In the genomic region with DNA sequence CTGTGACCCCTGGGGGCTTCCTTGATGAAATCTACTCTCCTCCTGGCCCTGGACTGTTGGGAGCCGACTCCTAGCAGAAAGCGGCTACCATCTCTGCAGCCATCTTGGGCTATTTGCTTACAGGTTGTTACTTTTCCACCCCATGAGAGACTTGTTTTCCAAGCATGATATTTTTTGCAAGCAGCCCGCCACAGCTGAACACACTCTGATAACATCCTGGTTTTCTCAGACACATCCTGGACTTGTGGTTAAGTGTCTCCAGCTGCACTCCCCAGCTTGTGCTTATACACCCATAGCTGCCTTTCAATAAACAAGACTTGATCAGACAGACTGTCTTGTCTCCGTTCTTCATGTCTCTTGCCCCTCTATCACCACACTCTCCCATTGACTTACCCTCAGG, we compare ENCODE assay signal across 19 mouse cellular contexts. TPM values are rescaled to one million over a fixed set of nuclear protein-coding genes. Genes with fewer than 3 reads are reported as not detected.
A peak's percentile ranks its signal among the peaks of the same experiment; 100 is the strongest.
DNase-seq lines count a peak whose midpoint lies in the region; ATAC-seq and TF ChIP-seq lines count a peak whose summit lies in the region.
"Had no signal": no experiment of that assay in that cellular context is flagged by ENCODE, and none has a peak within 500 bp of the region (broad histone marks: within the 10 kb centered on the region; RNA-seq: fewer than 3 reads in every experiment).

No protein-coding gene starts in this region.

- H3K79me2 ChIP-seq in MEL (ENCODE audit: control insufficient read depth, insufficient read depth, low read length, poor library complexity) = no peaks in the 10 kb centered on the region

- no peak overlapping the region for H3K27ac ChIP-seq in liver, embryonic 11.5 days (ENCODE audit: low read depth, low read length)
- no peak overlapping the region for H3K27ac ChIP-seq in liver, embryonic 12.5 days
- H3K27ac ChIP-seq in MEL (ENCODE audit: control insufficient read depth, low read depth, low read length) = no peak overlapping the region
- no peak overlapping the region for H3K27ac ChIP-seq in heart, embryonic 12.5 days (ENCODE audit: poor library complexity, severe bottlenecking)
- H3K27ac ChIP-seq: forebrain, embryonic 10.5 days; forebrain, embryonic 13.5 days; gastrocnemius, adult 2 months; hindbrain, embryonic 12.5 days had no signal

- H3K9ac ChIP-seq in liver, embryonic 11.5 days (ENCODE audit: low read depth, low read length) = no peak overlapping the region
- no peak overlapping the region for H3K9ac ChIP-seq in liver, embryonic 12.5 days
- H3K9ac ChIP-seq in MEL (ENCODE audit: control insufficient read depth, low read depth, low read length, poor library complexity, severe bottlenecking) = no peak overlapping the region
- no peak overlapping the region for H3K9ac ChIP-seq in heart, embryonic 12.5 days
- H3K9ac ChIP-seq: forebrain, embryonic 13.5 days; hindbrain, embryonic 12.5 days had no signal

- no peak for TF ChIP-seq POLR2A in MEL (IDR thresholded peaks at IDR 0.05; ENCODE audit: control insufficient read depth in 1 of 2, insufficient read depth in 1 of 2, low read depth in 1 of 2, low read length in 2 of 2, poor library complexity in 1 of 2)

- H3K4me2 ChIP-seq in liver, embryonic 11.5 days = no peak overlapping the region
- H3K4me2 ChIP-seq in liver, embryonic 12.5 days = no peak overlapping the region
- no peak overlapping the region for H3K4me2 ChIP-seq in heart, embryonic 12.5 days
- H3K4me2 ChIP-seq: forebrain, embryonic 13.5 days; hindbrain, embryonic 12.5 days had no signal

- H3K9me3 ChIP-seq in liver, embryonic 11.5 days (ENCODE audit: control insufficient read depth, low read length) = no peaks in the 10 kb centered on the region
- H3K9me3 ChIP-seq in liver, embryonic 12.5 days (replicated peaks) = no peaks in the 10 kb centered on the region
- no peaks in the 10 kb centered on the region for H3K9me3 ChIP-seq in MEL (replicated peaks; ENCODE audit: insufficient read depth, low read length)
- H3K9me3 ChIP-seq in heart, embryonic 12.5 days (replicated peaks) = no peaks in the 10 kb centered on the region
- H3K9me3 ChIP-seq: forebrain, embryonic 10.5 days; forebrain, embryonic 13.5 days; hindbrain, embryonic 12.5 days had no signal

- H3K4me1 ChIP-seq in liver, embryonic 11.5 days (replicated peaks; ENCODE audit: control insufficient read depth, insufficient read depth, low read length) = peaks cover 5% of the 10 kb centered on the region; the same call in 1 of the 2 replicates
- peaks cover 21% of the 10 kb centered on the region for H3K4me1 ChIP-seq in liver, embryonic 12.5 days
- peaks cover 10 to 12% of the 10 kb centered on the region in 2 experiments for H3K4me1 ChIP-seq in MEL (ENCODE audit: control insufficient read depth in 1 of 2, insufficient read depth in 2 of 2, low read length in 2 of 2)
- H3K4me1 ChIP-seq in heart, embryonic 12.5 days (replicated peaks) = 0 out of 2 replicates have a peak, but pooled peaks cover 3% of the 10 kb centered on the region
- H3K4me1 ChIP-seq: forebrain, embryonic 10.5 days; forebrain, embryonic 13.5 days; hindbrain, embryonic 12.5 days had no signal

- H3K4me3 ChIP-seq in liver, embryonic 11.5 days (ENCODE audit: low read depth, low read length) = no peak overlapping the region
- H3K4me3 ChIP-seq in liver, embryonic 12.5 days = no peak overlapping the region
- no peak overlapping the region for H3K4me3 ChIP-seq in MEL (ENCODE audit: control insufficient read depth in 1 of 2, insufficient read depth in 1 of 2, low read depth in 2 of 2, low read length in 2 of 2)
- H3K4me3 ChIP-seq in heart, embryonic 12.5 days = no peak overlapping the region
- H3K4me3 ChIP-seq: forebrain, embryonic 10.5 days; forebrain, embryonic 13.5 days; gastrocnemius, adult 2 months; hindbrain, embryonic 12.5 days had no signal

- TF ChIP-seq CTCF in MEL (IDR thresholded peaks at IDR 0.05 in 2 of 3, conservative IDR thresholded peaks at IDR 0.05 in 1 of 3; ENCODE audit: control insufficient read depth in 1 of 3, insufficient read depth in 1 of 3, low read depth in 2 of 3, low read length in 3 of 3, poor library complexity in 1 of 3, severe bottlenecking in 1 of 3) = no peak

- WGBS in liver, embryonic 11.5 days = 59% methylated on average over 4 of the region's 4 CpGs
- WGBS in liver, embryonic 12.5 days (ENCODE audit: insufficient replicate concordance) = 35% methylated on average over 4 of the region's 4 CpGs
- 54% methylated on average over 4 of the region's 4 CpGs for WGBS in heart, embryonic 12.5 days

- 0 out of 2 replicates have a peak, but pooled peaks have one; percentile 20 for ATAC-seq in liver, embryonic 11.5 days (replicated peaks; ENCODE audit: low FRiP score)
- ATAC-seq in liver, embryonic 12.5 days = no peak
- no peak for ATAC-seq in heart, embryonic 12.5 days (ENCODE audit: insufficient number of reproducible peaks, low FRiP score)
- ATAC-seq: forebrain, embryonic 13.5 days; forebrain, embryonic 16.5 days; hindbrain, embryonic 16.5 days; Patski had no signal

- H3K27me3 ChIP-seq in liver, embryonic 11.5 days (replicated peaks; ENCODE audit: control insufficient read depth, insufficient read depth, low read length) = no peaks in the 10 kb centered on the region
- H3K27me3 ChIP-seq in liver, embryonic 12.5 days (replicated peaks) = peaks cover 5% of the 10 kb centered on the region; the same call in 1 of the 2 replicates
- H3K27me3 ChIP-seq in MEL (ENCODE audit: control insufficient read depth in 1 of 2, insufficient read depth in 2 of 2, low read length in 2 of 2) = no peaks in the 10 kb centered on the region
- no peaks in the 10 kb centered on the region for H3K27me3 ChIP-seq in heart, embryonic 12.5 days (replicated peaks)
- H3K27me3 ChIP-seq: forebrain, embryonic 13.5 days; hindbrain, embryonic 12.5 days; Patski had no signal

- TF ChIP-seq EP300 in MEL (IDR thresholded peaks at IDR 0.05; ENCODE audit: low read depth in 1 of 2, low read length in 2 of 2) = no peak

- DNase-seq in liver, embryonic 11.5 days (ENCODE audit: low spot score) = no peak
- DNase-seq in thymus, postnatal 0 days (ENCODE audit: low spot score) = peak; percentile 64
- DNase-seq in thymus, adult 18-20 months = no peak
- DNase-seq in 416B (ENCODE audit: low read depth) = peak; percentile 77
- no peak for DNase-seq in MEL (ENCODE audit: low read depth, low spot score)
- DNase-seq in lung, postnatal 4 days = no peak
- DNase-seq: cerebellum, adult 18-20 months; cerebellum, adult 9-10 months; cerebellum, postnatal 14 days; gastrocnemius, adult 2 months; gastrocnemius, postnatal 14 days had no signal

- no peaks in the 10 kb centered on the region for H3K36me3 ChIP-seq in liver, embryonic 11.5 days (ENCODE audit: control insufficient read depth, insufficient read depth, low read length)
- no peaks in the 10 kb centered on the region for H3K36me3 ChIP-seq in liver, embryonic 12.5 days
- H3K36me3 ChIP-seq in MEL (ENCODE audit: control insufficient read depth in 1 of 2, insufficient read depth in 2 of 2, low read length in 2 of 2) = peaks cover 0 to 11% of the 10 kb centered on the region in 2 experiments; a peak in 2 of 4 replicates
- no peaks in the 10 kb centered on the region for H3K36me3 ChIP-seq in heart, embryonic 12.5 days
- H3K36me3 ChIP-seq: forebrain, embryonic 10.5 days; hindbrain, embryonic 12.5 days had no signal

- TF ChIP-seq RAD21 in MEL (IDR thresholded peaks at IDR 0.05; ENCODE audit: low read depth, low read length) = no peak

TF ChIP-seq in MEL, 35 proteins besides CTCF, POLR2A, EP300 and RAD21 (continues in another document):
- TF ChIP-seq SIN3A (IDR thresholded peaks at IDR 0.05; ENCODE audit: low read length) (no peak), UBTF (IDR thresholded peaks at IDR 0.05; ENCODE audit: borderline replicate concordance, insufficient read depth, low read depth, low read length) (no peak), ETS1 (IDR thresholded peaks at IDR 0.05; ENCODE audit: low read depth, low read length) (peak; percentile 67), JUND (IDR thresholded peaks at IDR 0.05; ENCODE audit: low read depth, low read length) (no peak), HCFC1 (IDR thresholded peaks at IDR 0.05; ENCODE audit: low read depth, low read length) (no peak), CHD1 (IDR thresholded peaks at IDR 0.05; ENCODE audit: low read depth, low read length) (no peak), GATA1 (IDR thresholded peaks at IDR 0.05; ENCODE audit: low read depth, low read length) (peak; percentile 6; the same call in 1 of the 2 replicates), ELF1 (IDR thresholded peaks at IDR 0.05; ENCODE audit: low read depth, low read length) (no peak), NELFE (IDR thresholded peaks at IDR 0.05; ENCODE audit: low read depth, low read length) (no peak), TAL1 (IDR thresholded peaks at IDR 0.05; ENCODE audit: low read length) (peak; percentile 66), MEF2A (IDR thresholded peaks at IDR 0.05; ENCODE audit: extremely low read depth, insufficient replicate concordance, low read depth, low read length, poor library complexity, severe bottlenecking) (no peak), USF2 (IDR thresholded peaks at IDR 0.05; ENCODE audit: borderline replicate concordance in 1 of 2, insufficient read depth in 1 of 2, low read depth in 1 of 2, low read length in 2 of 2) (no peak), POLR2AphosphoS2 (IDR thresholded peaks at IDR 0.05; ENCODE audit: low read length) (no peak), ZKSCAN1 (IDR thresholded peaks at IDR 0.05; ENCODE audit: low read depth, low read length) (no peak), MAZ (IDR thresholded peaks at IDR 0.05; ENCODE audit: low read depth, low read length) (no peak)

RNA-seq across cellular contexts. Expression of a gene that starts 8.9 kb away (rescaled TPM):
- 78.5 and 81.4 TPM in 2 replicates for polyA plus RNA-seq in liver, embryonic 11.5 days (2014; fragmentation: Nextera tagmentation; extraction: Ambion mirVana)
- 71.6 and 73.4 TPM in 2 replicates for polyA plus RNA-seq in liver, embryonic 12.5 days (2016; fragmentation: Nextera tagmentation; extraction: Ambion mirVana)
- polyA plus RNA-seq in thymus, postnatal 0 days (2015; fragmentation: Nextera tagmentation; extraction: Ambion mirVana) = 87.2 and 88.5 TPM in 2 replicates
- 50.0 and 57.4 TPM in 2 replicates for total RNA-seq in MEL (2012; rRNA removed)
- 10 to 100 TPM in 1 of 2 experiments, not detected in 1; 71.3 TPM for polyA plus RNA-seq in MEL (2012; ENCODE audit: insufficient read depth in 1 of 2, insufficient read length in 2 of 2, low read depth in 1 of 2, low replicate concordance in 2 of 2, missing spikeins in 1 of 2)
- polyA plus RNA-seq in heart, embryonic 12.5 days (2016; fragmentation: Nextera tagmentation; extraction: Ambion mirVana) = 65.2 and 66.5 TPM in 2 replicates

RNA-seq across cellular contexts. Expression of a gene that starts 56.9 kb away (rescaled TPM):
- 36.9 and 37.0 TPM in 2 replicates for polyA plus RNA-seq in liver, embryonic 11.5 days (2014; fragmentation: Nextera tagmentation; extraction: Ambion mirVana)
- 28.8 and 30.0 TPM in 2 replicates for polyA plus RNA-seq in liver, embryonic 12.5 days (2016; fragmentation: Nextera tagmentation; extraction: Ambion mirVana)
- 15.6 and 16.2 TPM in 2 replicates for polyA plus RNA-seq in thymus, postnatal 0 days (2015; fragmentation: Nextera tagmentation; extraction: Ambion mirVana)
- 19.3 and 23.1 TPM in 2 replicates for total RNA-seq in MEL (2012; rRNA removed)
- polyA plus RNA-seq in MEL (2012; ENCODE audit: insufficient read depth in 1 of 2, insufficient read length in 2 of 2, low read depth in 1 of 2, low replicate concordance in 2 of 2, missing spikeins in 1 of 2) = 10 to 100 TPM in 1 of 2 experiments, not detected in 1; 48.8 TPM
- 14.8 and 14.9 TPM in 2 replicates for polyA plus RNA-seq in heart, embryonic 12.5 days (2016; fragmentation: Nextera tagmentation; extraction: Ambion mirVana)

Comparison
In these comparisons a context has a peak if more than half of its experiments do, and no peak if none do; other contexts are left out.
1. DNase-seq: peak in thymus, postnatal 0 days (single experiment) and 416B (single experiment); none in liver, embryonic 11.5 days (single experiment), thymus, adult 18-20 months (0 of 2), MEL (single experiment) and lung, postnatal 4 days (0 of 2).